Mouse (Mus musculus) gastrocnemius, adult 18-20 months (tissue): Measurements from ENCODE around the gene Mfsd5. TPM values are rescaled to one million over a fixed set of nuclear protein-coding genes. Genes with fewer than 3 reads are reported as not detected.

Experiments
- total RNA-seq, 2 experiments: library from RNA; stranded (reverse); gene quantifications; 2 replicates each; pipeline ENCODE4 v1.2.3; 2021

The Mfsd5 gene
- total RNA-seq, 2 experiments from 2014 or later, result 15.7 to 16.4 TPM

Other genes with a start within 250 kb of the Mfsd5 start
- 100 to 1,000 TPM; 224 to 227 TPM for gene Eif4b, start 205.7 kb upstream of the Mfsd5 start, total RNA-seq
- 10 to 100 TPM; 31.3 to 31.6 TPM for gene Tns2, start 179.0 kb upstream of the Mfsd5 start, total RNA-seq
- 1 to 10 TPM; 4.9 to 7.7 TPM for gene Spryd3, start 143.2 kb upstream of the Mfsd5 start, total RNA-seq
- 10 to 100 TPM; 32.2 to 50.3 TPM for gene Igfbp6, start 135.1 kb upstream of the Mfsd5 start, total RNA-seq
- under 1 TPM in 1 of 2 experiments, not detected in 1; 0.09 TPM for gene Soat2, start 128.9 kb upstream of the Mfsd5 start, total RNA-seq
- 10 to 100 TPM; 24.0 to 29.0 TPM for gene Zfp740, start 76.2 kb upstream of the Mfsd5 start, total RNA-seq
- gene Csad, start 74.7 kb upstream of the Mfsd5 start, total RNA-seq, result 1 to 10 TPM; 5.9 to 7.8 TPM
- gene Itgb7, start 47.5 kb upstream of the Mfsd5 start, total RNA-seq, result 1 to 10 TPM; 1.1 to 1.2 TPM
- 10 to 100 TPM in 1 of 2 experiments, 1 to 10 TPM in 1; 5.9 to 11.6 TPM for gene Rarg, start 21.9 kb upstream of the Mfsd5 start, total RNA-seq
- gene Gm9918, start 8.9 kb upstream of the Mfsd5 start, total RNA-seq, result not detected
- gene Espl1, start 16.8 kb downstream of the Mfsd5 start, total RNA-seq, result under 1 TPM; 0.21 to 0.36 TPM
- gene Pfdn5, start 46.7 kb downstream of the Mfsd5 start, total RNA-seq, result 100 to 1,000 TPM; 264 to 302 TPM
- gene Myg1, start 52.3 kb downstream of the Mfsd5 start, total RNA-seq, result 10 to 100 TPM; 12.9 to 20.2 TPM
- 10 to 100 TPM in 1 of 2 experiments, 1 to 10 TPM in 1; 6.6 to 11.4 TPM for gene Aaas, start 71.3 kb downstream of the Mfsd5 start, total RNA-seq
- gene Sp7, start 87.7 kb downstream of the Mfsd5 start, total RNA-seq, result not detected
- 10 to 100 TPM; 16.1 to 19.3 TPM for gene Sp1, start 126.7 kb downstream of the Mfsd5 start, total RNA-seq
- gene Amhr2, start 165.9 kb downstream of the Mfsd5 start, total RNA-seq, result 10 to 100 TPM; 11.1 to 17.7 TPM
- 10 to 100 TPM; 20.4 to 23.2 TPM for gene Prr13, start 179.6 kb downstream of the Mfsd5 start, total RNA-seq
- gene Pcbp2, start 191.1 kb downstream of the Mfsd5 start, total RNA-seq, result 100 to 1,000 TPM; 403 to 410 TPM
- gene Gm10337, start 224.3 kb downstream of the Mfsd5 start, total RNA-seq, result not detected
- 1 to 10 TPM in 1 of 2 experiments, under 1 TPM in 1; 0.82 to 1.5 TPM for gene Map3k12, start 237.6 kb downstream of the Mfsd5 start, total RNA-seq
- 10 to 100 TPM; 28.2 to 33.3 TPM for gene Tarbp2, start 238.7 kb downstream of the Mfsd5 start, total RNA-seq
- 1 to 10 TPM; 1.5 to 1.8 TPM for gene Npff, start 245.5 kb downstream of the Mfsd5 start, total RNA-seq